Mouse (Mus musculus) urinary bladder, postnatal 4 days (tissue): ENCODE results near the gene Sgta.
A peak's percentile ranks its signal among the peaks of the same experiment; 100 is the strongest.
"Not testable (repeated sequence)": the region's sequence is repeated elsewhere in the genome, so short reads cannot be mapped to it uniquely, and the experiment has no call there.

Source experiments
- DNase-seq, 2 experiments: peaks; one replicate each; pipeline ENCODE4 v3.0.0; 2021 to 2022; ENCODE audit warnings: low spot score in 2 of 2

Gene Sgta

GRCm38 (mm10) chr10:81059603-81060543 is at the start of gene Sgta:
Gene Sgta (minus strand): TSS chr10:81060181.
- peak; percentile 98 to 99 for DNase-seq

GRCm38 (mm10) chr10:81106113-81106721 is 46.2 kb upstream of the Sgta start:
- peak; percentile 86 to 91 for DNase-seq

GRCm38 (mm10) chr10:81105565-81106112 is 45.7 kb upstream of the Sgta start, which contains the start of gene Map2k2:
Gene Map2k2 (plus strand): TSS chr10:81105915.
- peak; percentile 97 to 98 for DNase-seq

DNA sequence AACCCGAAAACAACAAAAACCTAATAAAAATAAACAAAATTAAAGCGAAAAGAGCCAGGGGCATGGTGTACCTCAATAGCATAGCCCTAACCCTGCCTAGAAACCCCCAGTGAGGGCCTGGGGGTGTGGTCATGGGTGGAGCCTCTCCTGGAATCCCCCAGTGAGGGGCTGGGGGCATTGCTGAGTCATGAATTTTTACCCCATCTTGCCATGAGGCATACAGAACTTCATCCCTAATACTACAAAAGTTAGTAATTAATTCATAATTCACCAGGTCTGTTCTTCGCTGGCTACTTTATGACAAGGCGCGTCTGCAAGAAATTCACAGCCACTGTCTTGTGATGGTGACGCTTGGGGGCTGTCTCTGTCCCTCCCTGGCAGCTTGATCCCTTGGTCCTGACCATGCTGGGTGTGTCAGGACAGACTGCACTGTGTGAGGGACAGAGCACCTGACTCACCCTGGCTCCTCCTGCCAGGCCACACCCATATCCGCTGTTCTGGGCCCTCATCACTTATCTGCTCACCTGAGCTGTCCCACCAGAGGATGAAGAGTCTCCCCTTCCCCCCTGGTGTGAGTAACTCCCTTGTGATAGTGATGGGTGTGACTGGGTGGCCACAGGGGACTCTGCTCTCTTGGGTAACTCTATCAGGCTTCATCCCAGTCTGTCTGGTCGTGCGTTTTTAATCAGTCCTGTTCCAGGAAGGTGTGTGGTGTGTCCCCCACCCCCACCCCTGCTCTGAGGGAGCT is 35.1 kb upstream of the Sgta start:
- no peak for DNase-seq

DNA sequence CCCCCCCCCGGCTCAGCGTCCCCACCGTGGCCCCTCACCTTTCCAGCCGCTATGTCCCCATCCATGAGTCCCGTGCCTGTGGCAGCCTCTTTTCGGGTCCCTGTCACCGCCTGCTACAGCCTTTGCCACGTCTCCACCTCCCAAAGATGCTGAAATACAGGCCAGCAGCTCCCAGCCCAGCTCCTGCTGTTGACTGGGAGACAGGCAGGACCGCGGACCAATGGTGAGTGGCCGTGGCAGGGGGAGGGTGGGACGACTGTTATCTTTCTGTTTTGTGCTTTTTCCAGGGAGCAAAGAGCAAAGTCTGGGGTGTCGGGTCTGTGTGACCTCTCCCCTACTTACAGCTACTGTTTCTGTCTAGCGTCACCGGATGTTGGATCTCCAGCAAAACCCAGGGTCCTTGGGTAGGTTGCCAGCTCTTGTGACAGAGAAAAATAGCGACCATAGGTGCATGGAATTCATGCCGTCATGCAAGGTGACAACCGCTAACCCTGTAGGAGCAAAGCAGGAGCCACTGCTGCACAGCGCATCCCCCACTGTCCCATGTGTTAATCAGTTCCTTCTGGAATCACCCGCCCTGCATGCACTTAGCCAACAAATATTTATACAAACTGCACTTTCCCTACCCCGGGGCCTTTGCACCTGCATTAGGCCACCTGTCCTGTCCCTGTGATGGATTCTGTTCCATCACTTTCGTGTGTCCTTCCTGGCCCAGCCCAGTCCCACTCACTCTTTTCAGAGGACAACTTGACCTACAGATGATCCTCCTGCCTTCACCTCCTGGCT is 32.7 kb upstream of the Sgta start:
- DNase-seq: no peak

DNA sequence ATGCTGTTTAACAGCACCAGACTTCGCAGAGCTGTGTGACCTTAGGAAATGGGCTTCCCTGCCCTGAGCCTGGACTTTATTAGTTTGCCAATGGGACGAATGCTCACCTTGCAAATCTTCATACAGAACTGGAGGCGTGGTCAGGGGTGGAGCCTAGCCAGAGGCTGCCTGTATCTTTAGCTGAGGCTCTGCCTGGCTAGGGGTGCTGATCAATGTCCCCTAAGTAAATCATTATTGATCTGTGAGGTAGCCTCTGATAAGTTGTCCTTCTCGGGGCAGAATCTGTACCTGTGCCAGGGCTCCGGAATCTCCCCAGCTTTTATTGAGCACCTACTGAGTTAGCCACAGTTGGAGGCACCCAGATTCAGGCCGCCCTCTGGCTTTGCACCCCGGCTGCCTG is 30.6 kb upstream of the Sgta start:
- DNase-seq: no peak

DNA sequence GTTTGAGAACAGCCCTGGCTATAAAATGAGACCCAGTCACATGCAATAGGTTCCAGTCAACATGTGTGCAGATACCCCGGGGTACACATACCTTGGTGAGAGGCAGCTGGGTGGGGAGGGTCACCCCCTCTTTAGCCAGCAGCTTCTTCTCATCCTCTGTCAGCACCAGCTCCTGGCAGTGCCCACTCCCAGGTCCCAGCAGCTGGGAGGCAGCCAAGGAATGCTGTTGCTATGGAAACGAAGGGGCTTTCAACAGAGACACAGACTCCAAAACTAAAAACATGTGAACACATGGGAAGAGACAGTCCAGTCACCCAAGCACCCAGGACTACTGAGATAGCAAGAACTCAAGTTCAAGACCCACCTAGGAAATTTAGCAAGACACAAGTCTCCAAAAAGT is 29.2 kb upstream of the Sgta start:
- no peak for DNase-seq

DNA sequence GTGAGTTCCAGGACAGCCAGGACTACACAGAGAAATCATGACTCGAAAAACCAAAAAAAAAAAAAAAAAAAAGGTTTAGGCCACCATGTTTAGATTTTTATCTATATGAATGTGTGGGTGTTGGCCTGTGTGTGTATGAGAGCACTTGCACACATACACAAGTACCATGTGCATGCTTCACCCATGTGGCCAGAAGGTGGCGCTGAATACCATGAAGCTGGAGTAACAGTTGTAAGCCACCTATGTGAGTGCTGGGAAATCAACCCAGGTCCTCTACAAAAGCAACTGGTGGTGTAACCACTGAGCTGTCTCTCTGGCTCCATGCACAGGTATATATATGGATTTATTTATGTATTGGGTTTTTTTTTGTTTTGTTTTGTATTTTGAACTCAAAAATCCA is 27.0 kb upstream of the Sgta start:
- DNase-seq: no peak

DNA sequence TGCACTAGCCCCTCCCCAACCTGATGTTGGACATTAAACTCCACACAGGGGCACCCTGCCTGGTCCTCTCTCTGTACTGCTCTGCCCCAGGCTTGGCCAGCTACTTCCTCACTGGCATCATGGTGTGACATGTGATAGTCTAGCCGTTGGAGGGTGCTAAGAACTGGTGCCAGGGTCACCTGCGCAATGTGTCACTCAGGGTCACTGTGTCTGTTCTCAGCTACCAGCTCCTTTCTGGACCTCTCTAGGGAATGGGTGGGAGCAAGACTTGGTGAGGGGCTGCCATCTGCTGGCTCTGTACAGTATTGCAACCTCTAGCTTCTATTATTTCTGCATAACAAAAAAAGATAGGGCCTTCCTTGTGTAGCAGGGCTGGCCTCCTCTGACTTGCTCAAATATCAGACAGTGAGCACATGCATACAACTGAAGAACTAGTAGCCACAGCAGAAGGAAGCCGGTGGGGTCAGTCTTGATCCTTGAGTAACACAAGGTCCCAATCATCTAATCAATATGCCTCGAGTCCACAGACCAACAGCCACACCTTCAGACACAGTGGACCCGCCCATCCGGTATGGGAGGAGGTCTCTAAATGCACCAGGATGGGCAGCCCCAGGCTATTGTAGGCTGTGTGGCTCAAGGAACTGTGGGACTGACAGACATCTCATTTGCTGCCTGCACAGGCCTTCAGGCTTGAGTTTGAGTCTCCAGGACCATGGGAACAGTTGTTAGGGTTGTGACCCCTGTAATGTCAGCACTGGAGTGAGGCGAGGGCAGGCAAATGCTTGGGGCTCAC is 22.4 kb upstream of the Sgta start:
- peak in 1 of 2 experiments; percentile 44 for DNase-seq

- no peak for DNase-seq
Measured at GRCm38 (mm10) chr10:81080008-81080655, 20.2 kb upstream of the Sgta start.

- no peak for DNase-seq
Measured at GRCm38 (mm10) chr10:81077916-81078315, 17.9 kb upstream of the Sgta start.

GRCm38 (mm10) chr10:81076356-81076755 is 16.4 kb upstream of the Sgta start:
- no peak for DNase-seq

DNA sequence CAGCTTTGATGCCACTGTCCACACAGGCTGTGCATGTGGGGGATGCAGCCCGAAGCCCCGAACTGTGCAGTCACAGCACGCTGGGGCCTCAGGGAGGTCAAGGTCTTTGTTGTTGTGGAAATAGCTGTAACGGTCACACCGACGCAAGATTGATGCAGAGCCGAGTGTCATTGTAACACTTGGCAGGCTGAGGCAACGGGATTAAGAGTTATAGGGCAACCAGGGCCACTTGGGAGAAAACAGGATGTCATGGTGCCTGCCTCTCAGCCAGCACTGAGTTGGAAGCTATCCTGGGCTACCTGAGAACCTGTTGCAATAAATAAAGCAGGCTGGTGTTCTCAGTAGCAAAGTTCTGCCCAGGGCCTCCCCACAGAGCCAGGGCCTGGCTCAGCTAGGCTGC is 15.8 kb upstream of the Sgta start:
- no peak for DNase-seq

DNA sequence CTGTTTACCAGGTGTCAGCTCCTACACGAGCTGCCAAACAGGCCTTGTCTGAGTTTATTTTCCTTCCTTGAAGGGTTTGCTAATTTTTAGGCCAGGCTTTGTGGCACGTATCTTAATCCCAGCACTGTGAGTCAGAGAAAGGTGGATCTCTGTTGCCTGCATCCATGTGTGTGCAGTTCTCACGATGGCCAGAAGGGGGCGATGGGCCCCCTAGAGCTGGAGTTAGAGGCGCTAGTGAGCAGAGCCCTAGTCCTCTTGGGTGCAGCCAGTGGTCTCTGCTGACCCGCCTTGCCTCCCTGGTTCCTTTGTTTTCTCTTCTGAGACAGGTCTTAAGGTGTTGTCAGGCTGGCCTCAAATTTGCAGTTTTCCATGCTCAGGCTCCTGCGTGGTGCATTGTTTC is 13.5 kb upstream of the Sgta start:
- DNase-seq: no peak

GRCm38 (mm10) chr10:81072290-81072689 is 12.3 kb upstream of the Sgta start:
- no peak for DNase-seq

DNA sequence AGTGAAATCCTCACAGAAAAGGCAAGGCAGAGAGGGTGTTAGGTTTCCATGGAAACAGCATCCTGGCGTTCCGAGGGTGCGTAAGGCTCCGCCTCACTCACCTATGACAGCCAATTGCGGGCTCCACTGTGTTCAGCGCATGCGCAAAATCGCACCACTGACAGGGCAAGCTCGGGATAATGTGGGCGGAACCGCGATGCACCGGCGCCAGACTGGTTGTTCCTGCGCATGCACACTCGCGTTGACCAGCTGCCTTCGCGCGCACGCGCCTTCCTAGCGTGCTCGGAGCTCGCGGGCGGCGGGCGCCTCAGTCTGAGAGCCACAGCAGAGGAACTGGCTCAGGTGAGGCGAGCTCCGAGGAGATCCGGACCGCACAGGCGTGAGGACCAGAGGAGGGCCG is 9.9 kb upstream of the Sgta start, which contains the start of gene Thop1:
Gene Thop1, plus strand, starts transcription at position 200 of the 400 bp plus-strand sequence.
- peak; percentile 97 for DNase-seq

DNA sequence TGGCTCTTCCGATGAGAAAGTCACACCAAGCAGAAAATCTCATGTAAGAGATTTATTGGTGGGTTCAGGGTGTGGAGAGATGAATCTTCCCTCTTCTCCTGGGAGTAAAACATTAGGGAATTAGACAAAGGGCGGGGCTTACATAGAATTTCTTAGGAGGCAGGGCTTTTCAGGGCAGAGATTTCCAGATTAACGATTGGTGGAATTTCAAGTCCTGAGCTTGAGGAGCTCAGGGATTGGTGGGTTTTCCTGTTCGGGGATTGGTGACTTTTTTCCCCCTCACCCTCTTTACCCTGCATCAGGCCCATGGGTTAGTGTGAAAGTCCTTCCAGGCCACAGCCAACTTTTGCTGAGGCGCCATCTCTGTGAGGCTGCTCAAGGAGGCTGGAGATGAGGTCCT is 8.7 kb upstream of the Sgta start:
- DNase-seq: no peak

GRCm38 (mm10) chr10:81064519-81064918 is 4.5 kb upstream of the Sgta start:
- not testable (repeated sequence) for DNase-seq

DNA sequence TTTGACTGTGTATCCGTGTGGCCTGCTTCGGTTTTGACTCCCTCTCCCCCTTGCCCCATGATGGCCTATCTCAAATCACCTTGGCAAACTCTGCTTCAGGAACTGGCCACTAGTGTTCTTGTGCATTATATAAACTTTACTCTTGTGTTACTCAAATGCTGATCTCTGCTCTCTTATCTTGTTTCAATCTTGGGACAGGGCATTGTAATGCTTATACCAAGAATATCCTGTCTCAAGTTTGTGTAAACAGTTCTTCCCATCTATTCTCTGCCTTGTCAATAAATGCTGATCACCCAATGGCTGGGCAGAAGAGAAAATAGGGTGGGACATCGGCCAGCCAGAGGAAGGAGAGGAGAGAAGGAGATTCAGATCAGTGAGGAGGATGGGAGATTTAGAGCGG is 2.7 kb upstream of the Sgta start:
- DNase-seq: no peak

- DNase-seq: no peak
Measured at GRCm38 (mm10) chr10:81058896-81059295, 1.1 kb downstream of the Sgta start.
